Mouse (Mus musculus) neural tube, embryonic 14.5 days (tissue): ENCODE data around the gene Trmt44. TPM values are rescaled to one million over a fixed set of nuclear protein-coding genes. Genes with fewer than 3 reads are reported as not detected.

Source experiments
- ATAC-seq: fragments of 200-750 bp; cut with Nextera tagmentation; 2 replicates; pipeline ENCODE4 v1.8.0; 2017; ENCODE audit warnings: low read depth, mild to moderate bottlenecking, moderate TSS enrichment, moderate library complexity
- H3K27ac ChIP-seq: fragments of 300-500 bp; sonication (generic); 2 replicates; pipeline ENCODE4 v1.5.1; 2014; ENCODE audit warnings: low read depth, mild to moderate bottlenecking, control low read depth, low read length, moderate library complexity, mixed read lengths
- H3K27me3 ChIP-seq: fragments of 300-500 bp; sonication (generic); 2 replicates; pipeline ENCODE4 v1.6.1; 2014; ENCODE audit warnings: low read length; ENCODE audit not compliant: control insufficient read depth, insufficient read depth
- H3K36me3 ChIP-seq: fragments of 300-500 bp; sonication (generic); 2 replicates; pipeline ENCODE4 v1.6.1; 2014; ENCODE audit warnings: low read length, mixed read lengths; ENCODE audit not compliant: control insufficient read depth, insufficient read depth
- H3K4me1 ChIP-seq: fragments of 300-500 bp; sonication (generic); 2 replicates; pipeline ENCODE4 v1.6.1; 2014; ENCODE audit warnings: low read length; ENCODE audit not compliant: control insufficient read depth, insufficient read depth
- H3K4me2 ChIP-seq: fragments of 300-500 bp; sonication (generic); 2 replicates; pipeline ENCODE4 v1.6.1; 2014; ENCODE audit warnings: mild to moderate bottlenecking, low read depth, low read length, control low read depth
- H3K4me3 ChIP-seq: fragments of 300-500 bp; sonication (generic); 2 replicates; pipeline ENCODE4 v1.5.1; 2014; ENCODE audit warnings: low read depth, low read length, control low read depth, mixed read lengths
- H3K9ac ChIP-seq: fragments of 300-500 bp; sonication (generic); replicated peaks from 2 replicates; pipeline ENCODE4 v1.6.1; 2014; ENCODE audit warnings: low read depth, mild to moderate bottlenecking, control low read depth, low read length, mixed read lengths
- H3K9me3 ChIP-seq: fragments of 300-500 bp; sonication (generic); 2 replicates; pipeline ENCODE4 v1.6.1; 2016; ENCODE audit warnings: low read length; ENCODE audit not compliant: control insufficient read depth
- WGBS: fragments of 180-500 bp; shearing (Covaris S2); extraction: QIAGEN DNeasy Blood & Tissue Kit; methylation state at CpG from one replicate; pipeline ENCODE4 v1.1.7; 2014; 5-methylcytosine and 5-hydroxymethylcytosine counted together
- polyA plus RNA-seq: library from polyadenylated mRNA; unstranded; fragments of >200 nt; fragmentation: Nextera tagmentation; extraction: Ambion mirVana; gene quantifications from 2 replicates; pipeline ENCODE4 v1.2.1, GENCODE M21; 2014

Trmt44 gene
- polyA plus RNA-seq, 1 experiment from 2014 or later, result 7.8 TPM

DNA sequence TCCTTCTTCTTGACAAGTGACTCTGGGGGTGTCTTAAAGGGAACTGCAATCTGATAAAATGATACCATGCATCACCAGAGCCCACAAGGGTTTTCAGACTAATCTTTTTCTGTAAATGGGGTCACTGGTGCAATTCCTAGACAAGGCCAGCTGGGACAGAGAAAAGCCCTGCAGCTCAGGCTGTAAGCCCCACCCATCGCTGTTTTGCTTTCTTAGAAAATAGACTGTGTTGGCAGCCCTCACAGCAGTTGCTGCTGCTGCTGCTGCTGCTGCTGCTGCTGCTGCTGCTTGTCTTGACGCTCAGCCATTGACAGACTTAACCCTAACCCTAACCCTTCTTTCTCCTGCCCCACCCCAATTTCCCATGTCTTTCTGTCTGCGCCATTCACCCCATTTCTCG, 35.3 kb downstream of the Trmt44 start:
- no peak for ATAC-seq
- Histone ChIP-seq H3K36me3 (no peaks in the 10 kb centered on the region), H3K4me2 (no peak overlapping the region), H3K4me1 (no peaks in the 10 kb centered on the region), H3K9ac (no peak overlapping the region), H3K27me3 (no peaks in the 10 kb centered on the region), H3K27ac (no peak overlapping the region), H3K4me3 (no peak overlapping the region), H3K9me3 (no peaks in the 10 kb centered on the region)
- WGBS, result 68% methylated on average over 4 of the region's 4 CpGs

GRCm38 (mm10) chr5:35538022-35538421, 36.8 kb downstream of the Trmt44 start:
- H3K4me3 ChIP-seq, result no peak overlapping the region
- ATAC-seq, result no peak
- no peaks in the 10 kb centered on the region for H3K27me3 ChIP-seq
- 91% methylated on average over 3 of the region's 3 CpGs for WGBS
- H3K4me1 ChIP-seq, result no peaks in the 10 kb centered on the region
- no peak overlapping the region for H3K27ac ChIP-seq
- H3K9me3 ChIP-seq, result no peaks in the 10 kb centered on the region
- H3K36me3 ChIP-seq, result no peaks in the 10 kb centered on the region
- H3K4me2 ChIP-seq, result no peak overlapping the region
- H3K9ac ChIP-seq, result no peak overlapping the region

DNA sequence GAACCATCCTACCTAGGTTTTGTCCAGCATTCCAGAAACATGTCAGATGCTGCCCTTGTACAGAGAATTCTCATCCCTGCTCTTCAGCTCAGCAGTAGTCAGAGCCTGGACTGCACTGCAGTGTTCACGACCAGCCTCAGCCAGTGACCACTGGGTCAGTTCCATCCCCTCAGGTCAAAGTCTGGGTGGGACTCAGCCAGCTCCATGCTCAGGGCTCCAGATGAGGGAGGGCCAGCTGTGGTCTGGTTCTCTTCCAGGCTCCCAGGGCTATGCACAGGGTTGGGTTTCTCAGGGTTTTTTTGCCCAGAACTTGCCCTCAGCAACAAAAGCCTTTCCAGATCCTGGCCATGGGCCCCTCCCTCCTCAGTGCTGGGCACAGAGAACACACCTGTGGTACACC, 37.4 kb downstream of the Trmt44 start:
- H3K4me3 ChIP-seq, result no peak overlapping the region
- H3K9ac ChIP-seq, result no peak overlapping the region
- WGBS, result 84% methylated on average over 1 of the region's 1 CpGs
- no peaks in the 10 kb centered on the region for H3K36me3 ChIP-seq
- no peak for ATAC-seq
- no peaks in the 10 kb centered on the region for H3K9me3 ChIP-seq
- H3K27me3 ChIP-seq, result no peaks in the 10 kb centered on the region
- no peak overlapping the region for H3K4me2 ChIP-seq
- H3K27ac ChIP-seq, result no peak overlapping the region
- no peaks in the 10 kb centered on the region for H3K4me1 ChIP-seq

DNA sequence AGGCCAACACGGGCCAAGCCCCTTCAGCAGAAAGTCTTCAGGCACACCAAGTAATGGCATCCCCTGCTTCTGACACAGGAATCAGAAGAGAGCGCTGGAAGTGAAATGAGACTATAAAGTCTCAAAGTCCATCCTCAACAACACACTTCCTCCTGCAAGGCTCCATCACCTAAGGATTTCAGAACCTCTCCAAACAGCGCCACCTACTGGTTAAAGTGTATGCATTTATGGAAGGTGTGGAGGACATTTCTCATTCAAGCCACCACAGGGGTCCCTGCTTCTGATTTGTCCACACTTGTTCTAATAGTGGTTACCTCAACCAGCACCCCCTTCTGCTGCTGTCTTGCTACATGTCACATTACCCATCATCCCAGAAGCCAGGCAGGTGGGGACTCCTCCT, 38.6 kb downstream of the Trmt44 start:
- no peak overlapping the region for H3K27ac ChIP-seq
- no peak for ATAC-seq
- no peak overlapping the region for H3K4me2 ChIP-seq
- no peak overlapping the region for H3K9ac ChIP-seq
- H3K27me3 ChIP-seq, result no peaks in the 10 kb centered on the region
- no peaks in the 10 kb centered on the region for H3K9me3 ChIP-seq
- no peaks in the 10 kb centered on the region for H3K4me1 ChIP-seq
- no peak overlapping the region for H3K4me3 ChIP-seq
- no peaks in the 10 kb centered on the region for H3K36me3 ChIP-seq
- 70% methylated on average over 3 of the region's 3 CpGs for WGBS

GRCm38 (mm10) chr5:35531586-35531985, 43.3 kb downstream of the Trmt44 start:
- Histone ChIP-seq H3K36me3 (no peaks in the 10 kb centered on the region), H3K9me3 (no peaks in the 10 kb centered on the region), H3K27me3 (no peaks in the 10 kb centered on the region), H3K4me3 (no peak overlapping the region), H3K27ac (no peak overlapping the region), H3K4me2 (no peak overlapping the region), H3K4me1 (no peaks in the 10 kb centered on the region), H3K9ac (no peak overlapping the region)
- WGBS, result 15% methylated on average over 10 of the region's 10 CpGs
- ATAC-seq, result no peak

DNA sequence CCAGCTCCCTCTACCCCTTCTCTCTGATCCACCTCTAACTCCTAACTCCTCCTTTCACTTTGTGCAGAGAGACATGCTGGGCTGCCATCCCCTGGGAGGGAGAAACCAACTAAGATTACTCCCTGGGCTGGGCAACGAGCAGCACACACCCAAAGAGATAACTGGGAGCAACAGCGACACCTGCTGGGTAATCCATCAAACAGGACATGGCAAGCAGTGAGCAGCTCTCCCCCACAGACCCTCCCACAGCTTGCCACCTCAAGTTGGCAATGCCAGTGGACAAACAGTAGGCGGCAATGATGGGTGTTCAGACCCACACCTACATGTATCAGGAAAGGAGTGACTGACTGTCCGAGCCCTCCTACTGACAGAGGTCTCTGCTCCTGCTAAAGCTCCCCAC, 44.4 kb downstream of the Trmt44 start:
- ATAC-seq, result peak; percentile 70; the same call in 1 of the 2 replicates

DNA sequence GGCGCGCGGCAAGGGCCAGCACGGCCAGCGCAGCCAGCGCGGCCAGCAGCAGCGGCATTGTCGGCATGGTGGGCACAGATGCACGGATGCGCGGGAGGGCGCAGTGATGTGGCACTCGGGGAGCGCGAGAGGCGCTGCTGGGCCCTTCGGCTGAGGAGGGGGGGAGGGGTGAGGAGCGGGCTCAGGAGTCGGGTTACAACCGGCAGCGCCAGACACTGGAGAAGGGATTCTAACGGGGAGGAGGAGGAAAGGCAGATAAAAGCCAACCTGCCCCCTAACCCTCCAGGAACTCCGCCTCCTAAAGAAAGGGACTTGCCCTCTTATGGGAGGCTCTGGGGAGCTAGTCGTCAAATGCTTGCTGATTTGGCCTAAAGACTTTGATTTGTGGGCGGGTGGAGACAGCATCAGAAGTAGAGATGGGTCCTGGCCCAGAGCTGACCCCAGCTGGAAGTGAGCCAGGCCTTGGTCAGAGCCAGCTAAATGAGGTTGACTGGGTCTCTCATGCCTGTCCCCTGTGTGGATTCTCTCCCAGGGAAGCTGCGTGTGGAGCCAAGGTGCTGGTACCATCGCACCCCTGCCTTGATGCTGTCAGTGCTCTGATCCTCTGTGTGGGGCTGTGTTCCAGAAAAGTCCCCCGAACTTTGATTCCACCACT, 49.3 kb downstream of the Trmt44 start, which contains the start of gene Cpz:
Cpz (minus strand) TSS at position 230 of the 655 bp plus-strand sequence.
- Histone ChIP-seq H3K4me3 (peak within 1 kb of the TSS; percentile 14), H3K4me1 (peaks cover 6% of the 10 kb centered on the region; the same call in 1 of the 2 replicates), H3K36me3 (no peaks in the 10 kb centered on the region), H3K9ac (no peak within 1 kb of the TSS), H3K27me3 (no peaks in the 10 kb centered on the region), H3K27ac (no peak within 1 kb of the TSS), H3K9me3 (no peaks in the 10 kb centered on the region), H3K4me2 (peak within 1 kb of the TSS; percentile 44)
- WGBS, result 2% methylated on average over 29 of the region's 29 CpGs
- ATAC-seq, result peak; percentile 75

More for the DNA sequence above, 44.4 kb downstream of the Trmt44 start:
- Histone ChIP-seq H3K4me2 (no peak overlapping the region), H3K4me1 (peaks cover 3% of the 10 kb centered on the region; the same call in 1 of the 2 replicates), H3K27ac (no peak overlapping the region), H3K27me3 (no peaks in the 10 kb centered on the region), H3K36me3 (no peaks in the 10 kb centered on the region), H3K9ac (no peak overlapping the region), H3K9me3 (no peaks in the 10 kb centered on the region), H3K4me3 (no peak overlapping the region)
- WGBS, result 10% methylated on average over 4 of the region's 4 CpGs

DNA sequence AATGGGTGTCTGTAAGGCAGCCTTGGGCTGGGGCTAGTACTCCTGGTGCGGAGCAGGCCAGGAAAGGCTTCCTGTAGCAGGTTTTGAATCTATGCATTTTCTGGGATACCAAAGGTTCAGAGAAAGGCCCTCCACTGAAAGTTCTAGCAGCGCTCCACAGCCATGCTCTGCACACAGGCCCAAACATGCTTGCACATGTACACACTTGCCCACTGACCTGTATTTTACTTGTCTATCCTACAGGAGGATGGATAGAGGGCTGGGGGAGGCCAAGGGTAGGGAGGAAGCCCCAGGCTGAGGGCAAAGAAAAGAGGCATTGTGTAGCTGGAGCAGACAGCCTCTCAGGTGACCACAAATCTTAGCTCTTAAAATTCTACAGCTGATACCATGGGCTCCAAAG, 50.5 kb downstream of the Trmt44 start:
- H3K27me3 ChIP-seq, result no peaks in the 10 kb centered on the region
- H3K4me2 ChIP-seq, result no peak overlapping the region
- H3K4me1 ChIP-seq, result peaks cover 6% of the 10 kb centered on the region; the same call in 1 of the 2 replicates
- H3K9ac ChIP-seq, result no peak overlapping the region
- no peak overlapping the region for H3K27ac ChIP-seq
- ATAC-seq, result no peak
- H3K36me3 ChIP-seq, result no peaks in the 10 kb centered on the region
- H3K4me3 ChIP-seq, result no peak overlapping the region
- no peaks in the 10 kb centered on the region for H3K9me3 ChIP-seq
- 85% methylated on average over 2 of the region's 2 CpGs for WGBS

DNA sequence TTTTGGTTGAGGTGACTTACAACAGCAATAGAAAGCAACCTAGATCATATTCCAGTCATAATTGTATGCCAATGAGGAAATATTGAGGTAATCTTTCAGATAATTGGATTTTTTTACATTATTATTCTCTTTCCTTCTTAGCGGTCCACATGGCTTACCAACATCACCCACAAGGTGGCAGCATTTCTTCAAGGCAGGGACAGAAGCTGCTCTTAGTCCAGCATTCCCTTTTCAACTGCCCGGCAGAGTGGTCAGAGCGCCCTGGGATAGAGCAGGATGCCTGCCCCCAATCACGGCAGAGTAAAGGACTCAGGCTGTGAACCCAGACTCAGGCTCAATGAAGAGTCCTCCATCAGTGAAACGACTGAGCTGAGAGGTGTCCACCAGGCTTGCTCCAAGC, 51.1 kb downstream of the Trmt44 start:
- H3K4me3 ChIP-seq, result no peak overlapping the region
- no peak overlapping the region for H3K9ac ChIP-seq
- peak; percentile 35; the same call in 1 of the 2 replicates for ATAC-seq
- H3K27me3 ChIP-seq, result no peaks in the 10 kb centered on the region
- peaks cover 6% of the 10 kb centered on the region; the same call in 1 of the 2 replicates for H3K4me1 ChIP-seq
- H3K9me3 ChIP-seq, result no peaks in the 10 kb centered on the region
- no peaks in the 10 kb centered on the region for H3K36me3 ChIP-seq
- H3K27ac ChIP-seq, result no peak overlapping the region
- no peak overlapping the region for H3K4me2 ChIP-seq
- WGBS, result 1% methylated on average over 5 of the region's 5 CpGs
